Mouse (Mus musculus) limb, embryonic 11.5 days (tissue): ENCODE data around the gene Cracr2a. TPM values are rescaled to one million over a fixed set of nuclear protein-coding genes. Genes with fewer than 3 reads are reported as not detected.

Source experiments
- ATAC-seq: fragments of 200-750 bp; cut with Nextera tagmentation; 2 replicates; pipeline ENCODE4 v1.8.0; 2017; ENCODE audit warnings: low read depth; ENCODE audit not compliant: insufficient number of reproducible peaks, low FRiP score, low TSS enrichment
- DNase-seq: peaks from one replicate; pipeline ENCODE4 v3.0.0-alpha.2; 2015; ENCODE audit warnings: low spot score
- H3K27ac ChIP-seq: fragments of 300-500 bp; sonication (generic); replicated peaks from 2 replicates; pipeline ENCODE4 v1.5.1; 2014; ENCODE audit warnings: low read depth, mild to moderate bottlenecking, low read length
- H3K27me3 ChIP-seq: fragments of 300-500 bp; sonication (generic); 2 replicates; pipeline ENCODE4 v1.6.1; 2014; ENCODE audit warnings: mild to moderate bottlenecking, low read length, mixed read lengths; ENCODE audit not compliant: control insufficient read depth, insufficient read depth
- H3K36me3 ChIP-seq: fragments of 300-500 bp; sonication (generic); 2 replicates; pipeline ENCODE4 v1.6.1; 2014; ENCODE audit warnings: mild to moderate bottlenecking, low read length, moderate library complexity, mixed read lengths; ENCODE audit not compliant: control insufficient read depth, insufficient read depth
- H3K4me1 ChIP-seq: fragments of 300-500 bp; sonication (generic); 2 replicates; pipeline ENCODE4 v1.6.1; 2014; ENCODE audit warnings: low read length, mixed read lengths; ENCODE audit not compliant: control insufficient read depth, insufficient read depth
- H3K4me2 ChIP-seq: fragments of 300-500 bp; sonication (generic); 2 replicates; pipeline ENCODE4 v1.6.1; 2014; ENCODE audit warnings: low read depth, mild to moderate bottlenecking, moderate library complexity; ENCODE audit not compliant: severe bottlenecking
- H3K4me3 ChIP-seq: fragments of 300-500 bp; sonication (generic); 2 replicates; pipeline ENCODE4 v1.5.1; 2014; ENCODE audit warnings: low read depth, low read length
- H3K9ac ChIP-seq: fragments of 300-500 bp; sonication (generic); 2 replicates; pipeline ENCODE4 v1.6.1; 2014; ENCODE audit warnings: mild to moderate bottlenecking, low read length
- H3K9me3 ChIP-seq: fragments of 300-500 bp; sonication (generic); 2 replicates; pipeline ENCODE4 v1.6.1; 2016; ENCODE audit warnings: low read length; ENCODE audit not compliant: control insufficient read depth
- WGBS: fragments of 180-500 bp; shearing (Covaris S2); extraction: QIAGEN DNeasy Blood & Tissue Kit; methylation state at CpG from one replicate; pipeline ENCODE4 v1.1.7; 2014; 5-methylcytosine and 5-hydroxymethylcytosine counted together
- polyA plus RNA-seq: library from polyadenylated mRNA; unstranded; fragments of >200 nt; fragmentation: Nextera tagmentation; extraction: Ambion mirVana; gene quantifications from 2 replicates; pipeline ENCODE4 v1.2.1, GENCODE M21; 2014

Cracr2a gene
- polyA plus RNA-seq, 1 experiment from 2014 or later, result 1.4 TPM

DNA sequence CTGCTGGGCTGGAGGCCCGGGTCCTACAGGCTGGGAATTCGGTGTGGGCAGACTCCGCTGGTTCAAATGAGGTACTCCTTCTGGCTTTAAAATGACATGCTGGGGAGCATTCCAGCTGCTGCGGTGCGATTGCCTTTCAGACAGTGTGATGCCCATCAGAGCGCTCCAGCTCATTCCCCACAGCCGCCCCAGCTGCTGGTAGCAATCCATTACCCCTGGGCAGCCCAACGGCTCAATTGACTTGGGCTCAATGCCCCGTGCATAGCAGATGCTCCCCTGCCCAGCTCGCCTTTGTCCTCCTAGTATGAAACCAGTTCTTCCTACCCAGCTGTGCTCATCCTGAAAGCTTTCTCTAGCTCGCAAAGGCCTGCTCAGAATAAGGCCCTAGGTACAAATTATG lies 115.7 kb downstream of the Cracr2a start:
- H3K27me3 ChIP-seq, result no peaks in the 10 kb centered on the region
- H3K4me2 ChIP-seq, result no peak overlapping the region
- H3K4me3 ChIP-seq, result no peak overlapping the region
- H3K9me3 ChIP-seq, result no peaks in the 10 kb centered on the region
- H3K27ac ChIP-seq, result no peak overlapping the region
- H3K4me1 ChIP-seq, result no peaks in the 10 kb centered on the region
- no peaks in the 10 kb centered on the region for H3K36me3 ChIP-seq
- ATAC-seq, result no peak
- H3K9ac ChIP-seq, result no peak overlapping the region
- DNase-seq, result no peak
- WGBS, result 82% methylated on average over 11 of the region's 11 CpGs

GRCm38 (mm10) chr6:127678320-127678719 lies 117.2 kb downstream of the Cracr2a start:
- H3K4me3 ChIP-seq, result no peak overlapping the region
- 84% methylated on average over 9 of the region's 9 CpGs for WGBS
- no peak for ATAC-seq
- H3K4me1 ChIP-seq, result no peaks in the 10 kb centered on the region
- H3K9ac ChIP-seq, result no peak overlapping the region
- no peak overlapping the region for H3K27ac ChIP-seq
- H3K9me3 ChIP-seq, result no peaks in the 10 kb centered on the region
- no peak overlapping the region for H3K4me2 ChIP-seq
- no peaks in the 10 kb centered on the region for H3K36me3 ChIP-seq
- DNase-seq, result no peak
- no peaks in the 10 kb centered on the region for H3K27me3 ChIP-seq

DNA sequence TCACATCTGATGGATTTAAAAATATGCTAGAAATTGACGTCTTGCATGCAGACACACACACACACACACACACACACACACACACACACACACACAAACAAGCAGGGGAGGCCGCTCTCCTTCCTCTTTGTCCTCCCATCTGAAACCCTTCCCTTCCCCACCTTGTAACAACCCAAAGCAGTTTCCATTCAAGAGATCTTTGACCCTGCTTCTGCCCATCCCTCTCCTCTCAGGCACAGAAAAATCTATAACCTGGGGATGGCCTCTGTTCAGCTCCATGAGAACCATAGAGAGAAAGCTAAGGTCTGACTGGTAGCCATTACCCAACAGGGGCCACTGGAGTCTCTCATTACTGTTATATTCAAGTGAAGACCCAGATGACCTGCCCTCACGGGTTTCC lies 117.9 kb downstream of the Cracr2a start:
- Histone ChIP-seq H3K4me1 (no peaks in the 10 kb centered on the region), H3K9me3 (no peaks in the 10 kb centered on the region), H3K4me3 (no peak overlapping the region), H3K36me3 (no peaks in the 10 kb centered on the region), H3K27me3 (no peaks in the 10 kb centered on the region), H3K4me2 (no peak overlapping the region), H3K27ac (no peak overlapping the region), H3K9ac (no peak overlapping the region)
- ATAC-seq, result no peak
- 72% methylated on average over 3 of the region's 3 CpGs for WGBS
- DNase-seq, result no peak

GRCm38 (mm10) chr6:127680784-127681183 lies 119.6 kb downstream of the Cracr2a start:
- WGBS, result 86% methylated on average over 7 of the region's 7 CpGs
- H3K27me3 ChIP-seq, result no peaks in the 10 kb centered on the region
- H3K27ac ChIP-seq, result no peak overlapping the region
- H3K9me3 ChIP-seq, result no peaks in the 10 kb centered on the region
- H3K4me1 ChIP-seq, result no peaks in the 10 kb centered on the region
- no peak overlapping the region for H3K4me3 ChIP-seq
- ATAC-seq (no peak), DNase-seq (no peak)
- H3K9ac ChIP-seq, result no peak overlapping the region
- no peaks in the 10 kb centered on the region for H3K36me3 ChIP-seq
- no peak overlapping the region for H3K4me2 ChIP-seq

- Histone ChIP-seq H3K9ac (no peak overlapping the region), H3K4me1 (no peaks in the 10 kb centered on the region), H3K4me3 (no peak overlapping the region), H3K36me3 (no peaks in the 10 kb centered on the region), H3K4me2 (no peak overlapping the region), H3K27ac (no peak overlapping the region), H3K27me3 (no peaks in the 10 kb centered on the region), H3K9me3 (no peaks in the 10 kb centered on the region)
- ATAC-seq, result no peak
- DNase-seq, result no peak
- 71% methylated on average over 8 of the region's 8 CpGs for WGBS
Observed at GRCm38 (mm10) chr6:127683561-127683960, 122.4 kb downstream of the Cracr2a start.

GRCm38 (mm10) chr6:127684981-127685380 lies 123.8 kb downstream of the Cracr2a start:
- no peak for ATAC-seq
- Histone ChIP-seq H3K36me3 (no peaks in the 10 kb centered on the region), H3K4me2 (no peak overlapping the region), H3K27ac (no peak overlapping the region), H3K9ac (no peak overlapping the region), H3K4me1 (no peaks in the 10 kb centered on the region), H3K9me3 (no peaks in the 10 kb centered on the region), H3K27me3 (no peaks in the 10 kb centered on the region), H3K4me3 (no peak overlapping the region)
- no peak for DNase-seq
- WGBS, result 87% methylated on average over 4 of the region's 4 CpGs

DNA sequence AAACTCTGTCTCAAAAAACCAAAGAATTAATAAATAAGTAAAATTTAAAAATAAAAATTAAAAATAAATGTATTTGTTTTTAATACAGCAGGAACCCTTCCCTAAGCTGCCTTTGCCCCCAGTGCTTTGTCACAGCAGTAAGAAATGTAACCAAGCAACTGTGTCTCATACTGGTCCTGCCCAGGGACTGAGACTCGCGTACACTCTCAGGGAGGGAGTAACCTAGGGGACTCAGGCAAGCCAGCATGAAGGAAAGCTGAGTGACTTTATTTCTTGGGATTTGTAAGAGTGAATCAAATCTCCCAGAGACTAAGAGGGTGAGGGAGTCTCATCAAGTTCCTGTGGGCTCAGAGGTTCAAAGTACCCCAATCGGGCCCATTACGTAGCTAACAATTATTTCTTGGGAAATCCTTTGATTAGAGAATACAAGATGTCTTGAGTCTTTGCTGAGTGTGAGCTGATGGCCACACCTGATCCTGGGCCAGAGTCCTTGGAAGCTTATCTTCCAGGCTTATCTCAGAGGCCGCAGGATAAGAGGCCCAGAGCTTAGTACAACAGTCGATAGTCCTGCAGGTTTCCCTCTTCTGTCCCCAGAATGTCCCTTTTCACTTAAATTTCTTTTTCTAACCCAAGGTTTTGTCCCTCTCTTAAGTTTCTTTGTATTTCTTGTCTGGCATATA lies 126.2 kb downstream of the Cracr2a start:
- ATAC-seq (no peak), DNase-seq (no peak)

DNA sequence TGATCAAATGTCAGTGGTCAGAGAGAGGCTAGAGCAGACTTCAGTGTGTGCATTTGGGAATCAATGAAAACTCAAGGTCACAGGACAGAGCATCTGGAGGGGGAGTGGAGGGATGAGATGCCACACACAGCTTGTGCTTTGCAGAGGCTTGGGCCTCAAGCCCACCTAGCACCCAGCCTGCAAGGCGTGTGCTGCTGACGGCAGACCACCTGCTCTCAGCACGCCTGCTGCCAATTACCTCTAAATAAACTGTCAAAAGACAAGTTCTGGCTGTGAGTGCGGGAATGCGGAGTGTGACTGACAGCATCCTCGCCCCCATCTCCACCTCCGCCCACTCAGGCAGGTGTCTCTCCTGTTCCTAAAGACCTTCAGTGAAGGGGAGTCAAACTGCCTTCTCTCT lies 131.2 kb downstream of the Cracr2a start:
- Histone ChIP-seq H3K27me3 (no peaks in the 10 kb centered on the region), H3K9me3 (no peaks in the 10 kb centered on the region), H3K4me2 (no peak overlapping the region), H3K4me3 (no peak overlapping the region), H3K36me3 (no peaks in the 10 kb centered on the region), H3K9ac (no peak overlapping the region), H3K4me1 (0 out of 2 replicates have a peak, but pooled peaks cover 3% of the 10 kb centered on the region), H3K27ac (no peak overlapping the region)
- no peak for DNase-seq
- WGBS, result 32% methylated on average over 7 of the region's 7 CpGs
- ATAC-seq, result no peak

More for the DNA sequence above, 126.2 kb downstream of the Cracr2a start:
- Histone ChIP-seq H3K4me3 (no peak overlapping the region), H3K9me3 (no peaks in the 10 kb centered on the region), H3K36me3 (no peaks in the 10 kb centered on the region), H3K27me3 (no peaks in the 10 kb centered on the region), H3K4me2 (no peak overlapping the region), H3K27ac (no peak overlapping the region), H3K9ac (no peak overlapping the region), H3K4me1 (0 out of 2 replicates have a peak, but pooled peaks cover 1% of the 10 kb centered on the region)
- WGBS, result 85% methylated on average over 6 of the region's 6 CpGs

DNA sequence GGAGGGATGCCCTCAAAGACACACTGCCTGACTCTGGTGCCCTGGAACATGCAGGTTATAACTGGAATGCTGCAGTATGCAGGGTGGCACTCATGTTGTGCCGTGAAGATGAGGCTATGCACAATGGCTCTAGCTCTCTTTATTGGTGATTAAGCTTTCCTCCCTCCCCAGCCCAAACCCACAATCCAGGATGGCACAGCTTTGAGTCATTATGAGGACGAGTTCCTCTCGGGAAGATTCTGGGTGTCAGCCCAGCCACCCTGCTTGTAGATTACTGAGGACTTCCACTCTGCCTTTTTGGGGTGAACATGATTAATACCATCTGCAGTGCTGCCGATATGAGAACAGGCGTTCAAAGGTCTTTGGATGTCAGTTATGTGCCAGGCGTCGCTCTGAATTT lies 132.5 kb downstream of the Cracr2a start:
- no peak for DNase-seq
- Histone ChIP-seq H3K9me3 (no peaks in the 10 kb centered on the region), H3K36me3 (no peaks in the 10 kb centered on the region), H3K4me1 (0 out of 2 replicates have a peak, but pooled peaks cover 3% of the 10 kb centered on the region), H3K27ac (no peak overlapping the region), H3K4me3 (no peak overlapping the region), H3K27me3 (no peaks in the 10 kb centered on the region), H3K4me2 (no peak overlapping the region), H3K9ac (no peak overlapping the region)
- ATAC-seq, result no peak
- WGBS, result 89% methylated on average over 7 of the region's 7 CpGs
